Mouse (Mus musculus) kidney, postnatal 0 days (tissue): ENCODE measurements around the gene Ppp1r1a. TPM values are rescaled to one million over a fixed set of nuclear protein-coding genes. Genes with fewer than 3 reads are reported as not detected.
A peak's percentile ranks its signal among the peaks of the same experiment; 100 is the strongest.

Experiments used
- ATAC-seq: fragments of 200-750 bp; cut with Nextera tagmentation; replicated peaks from 2 replicates; pipeline ENCODE4 v1.8.0; 2017; ENCODE audit warnings: low read depth, moderate number of reproducible peaks, moderate TSS enrichment, moderate library complexity; ENCODE audit not compliant: low FRiP score
- DNase-seq: peaks from one replicate; pipeline ENCODE4 v3.0.0-alpha.2; 2016; ENCODE audit warnings: low spot score
- H3K27ac ChIP-seq: fragments of 300-500 bp; sonication (generic); 2 replicates; pipeline ENCODE4 v1.5.1; 2014; ENCODE audit warnings: mild to moderate bottlenecking
- H3K27me3 ChIP-seq: fragments of 300-500 bp; sonication (generic); 2 replicates; pipeline ENCODE4 v1.6.1; 2014; ENCODE audit warnings: low read length, mixed read lengths; ENCODE audit not compliant: insufficient read depth
- H3K36me3 ChIP-seq: fragments of 300-500 bp; sonication (generic); 2 replicates; pipeline ENCODE4 v1.6.1; 2014; ENCODE audit warnings: low read length, mixed read lengths; ENCODE audit not compliant: insufficient read depth
- H3K4me1 ChIP-seq: fragments of 300-500 bp; sonication (generic); replicated peaks from 2 replicates; pipeline ENCODE4 v1.6.1; 2014; ENCODE audit warnings: antibody characterized with exemption, low read length, mixed read lengths; ENCODE audit not compliant: insufficient read depth
- H3K4me2 ChIP-seq: fragments of 300-500 bp; sonication (generic); 2 replicates; pipeline ENCODE4 v1.6.1; 2014; ENCODE audit warnings: mild to moderate bottlenecking, low read length, moderate library complexity, mixed read lengths
- H3K4me3 ChIP-seq: fragments of 300-500 bp; sonication (generic); replicated peaks from 2 replicates; pipeline ENCODE4 v1.5.1; 2014; ENCODE audit warnings: low read depth, low read length
- H3K9ac ChIP-seq: fragments of 300-500 bp; sonication (generic); 2 replicates; pipeline ENCODE4 v1.6.1; 2014; ENCODE audit warnings: low read depth, low read length
- H3K9me3 ChIP-seq: fragments of 300-500 bp; sonication (generic); replicated peaks from 2 replicates; pipeline ENCODE4 v1.6.1; 2016; ENCODE audit warnings: low read length, inconsistent platforms, mixed read lengths
- CTCF ChIP-seq: IDR thresholded peaks from 2 replicates; pipeline ENCODE4 v1.5.1; 2016; ENCODE audit warnings: antibody characterized with exemption, low read depth, mild to moderate bottlenecking, moderate library complexity
- WGBS: fragments of 180-500 bp; shearing (Covaris S2); extraction: QIAGEN DNeasy Blood & Tissue Kit; methylation state at CpG from one replicate; pipeline ENCODE4 v1.1.7; 2014; 5-methylcytosine and 5-hydroxymethylcytosine counted together
- polyA plus RNA-seq: library from polyadenylated mRNA; unstranded; fragments of >200 nt; fragmentation: Nextera tagmentation; extraction: Ambion mirVana; gene quantifications from 2 replicates; pipeline ENCODE4 v1.2.1, GENCODE M21; 2015

The Ppp1r1a gene
- polyA plus RNA-seq, 1 experiment from 2014 or later = 93.2 TPM

DNA sequence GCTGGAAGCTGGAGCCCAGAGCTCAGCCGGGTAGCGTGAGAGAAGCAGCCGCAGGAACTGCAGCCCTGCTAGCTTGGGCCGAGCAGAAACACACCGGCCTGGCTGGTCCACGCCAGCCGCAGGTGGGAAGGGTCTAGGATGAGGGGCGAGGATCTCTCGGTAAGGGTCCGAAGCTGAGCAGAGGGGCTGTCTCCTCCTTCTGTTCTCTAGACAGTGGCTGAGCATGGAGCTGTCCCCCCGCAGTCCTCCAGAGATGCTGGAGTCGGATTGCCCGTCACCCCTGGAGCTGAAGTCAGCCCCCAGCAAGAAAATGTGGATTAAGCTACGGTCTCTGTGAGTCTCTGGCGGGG is 34.6 kb downstream of the Ppp1r1a start:
- Histone ChIP-seq H3K36me3 (no peaks in the 10 kb centered on the region), H3K4me2 (peak overlapping the region; percentile 98), H3K27ac (no peak overlapping the region), H3K9me3 (no peaks in the 10 kb centered on the region), H3K4me3 (peak overlapping the region; percentile 56), H3K4me1 (no peaks in the 10 kb centered on the region), H3K27me3 (peaks cover 13% of the 10 kb centered on the region), H3K9ac (peak overlapping the region; percentile 52; the same call in 1 of the 2 replicates)
- no peak for DNase-seq
- ATAC-seq = no peak
- under 1% methylated on average over 13 of the region's 15 CpGs for WGBS
- TF ChIP-seq CTCF = no peak

DNA sequence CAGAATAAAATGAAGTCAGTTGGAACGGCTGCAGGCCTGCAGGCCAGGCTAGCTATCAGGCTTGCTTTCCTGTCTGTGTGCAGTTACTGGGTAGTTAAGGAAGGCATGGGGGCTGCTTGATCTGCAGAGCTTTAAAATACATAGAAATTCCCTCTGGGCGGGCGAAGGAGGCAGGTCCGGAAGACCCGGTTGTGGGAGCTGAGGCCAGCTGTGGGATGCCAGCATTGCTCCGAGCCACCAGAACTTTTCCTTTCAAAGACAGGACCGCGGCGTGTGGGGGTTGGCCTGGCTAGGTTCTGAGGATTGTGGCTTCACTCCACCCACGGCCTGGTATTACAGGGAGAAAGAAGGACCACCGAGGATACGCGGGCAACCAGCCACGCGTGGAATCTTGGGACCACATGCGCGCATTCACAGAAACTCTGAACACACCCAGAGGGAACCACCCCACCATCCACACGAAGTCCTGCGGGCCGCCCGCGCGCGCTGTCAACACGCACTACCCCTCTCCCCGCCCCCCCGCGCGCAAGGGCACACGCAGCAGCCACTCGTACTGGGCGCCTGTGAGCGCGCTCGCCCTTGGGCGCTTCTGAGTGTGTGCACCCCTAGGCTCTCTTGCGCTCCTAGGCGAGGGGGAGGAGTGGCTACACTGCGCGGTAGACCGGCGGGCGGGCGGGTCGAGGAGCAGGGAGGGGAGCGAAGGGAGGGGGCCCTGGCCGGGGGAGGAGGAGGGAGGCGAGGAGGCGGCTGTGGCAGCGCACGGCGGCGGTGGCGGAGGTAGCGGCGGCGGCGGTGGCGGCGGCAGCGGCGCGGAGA is 35.2 kb downstream of the Ppp1r1a start, which contains the start of gene Pde1b:
Gene Pde1b (plus strand): TSS at position 600 of the 816 bp plus-strand sequence.
- peak; percentile 89 for ATAC-seq
- DNase-seq = peak; percentile 75
- Histone ChIP-seq H3K9me3 (no peaks in the 10 kb centered on the region), H3K36me3 (no peaks in the 10 kb centered on the region), H3K27me3 (peaks cover 13% of the 10 kb centered on the region), H3K27ac (0 out of 2 replicates have a peak within 1 kb of the TSS, but pooled peaks have one; percentile 1), H3K4me3 (peak within 1 kb of the TSS; percentile 56), H3K9ac (peak within 1 kb of the TSS; percentile 52; the same call in 1 of the 2 replicates), H3K4me2 (peak within 1 kb of the TSS; percentile 98), H3K4me1 (no peaks in the 10 kb centered on the region)
- WGBS = under 1% methylated on average over 53 of the region's 63 CpGs
- no peak for TF ChIP-seq CTCF

DNA sequence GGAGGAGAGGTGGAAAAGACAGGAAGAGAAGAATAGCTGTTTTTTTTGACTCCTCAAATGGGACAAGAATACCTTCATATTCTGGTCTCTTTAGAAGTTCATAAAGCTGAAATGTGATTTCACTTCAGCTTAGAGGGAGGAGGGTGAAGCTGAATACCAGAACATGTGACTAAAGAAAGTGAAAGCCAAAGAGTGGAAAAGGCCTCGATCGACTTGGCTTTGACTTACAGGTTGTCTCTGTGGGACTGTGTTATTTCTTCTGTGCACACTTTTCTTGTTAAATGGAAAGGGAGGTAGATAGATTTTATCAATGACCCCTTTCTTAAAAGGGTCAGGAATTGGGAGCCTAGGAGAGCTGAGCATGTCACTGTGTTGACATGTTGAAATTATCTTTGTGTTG is 36.6 kb downstream of the Ppp1r1a start:
- peaks cover 13% of the 10 kb centered on the region for H3K27me3 ChIP-seq
- no peak for ATAC-seq
- DNase-seq = no peak
- no peaks in the 10 kb centered on the region for H3K4me1 ChIP-seq
- H3K9ac ChIP-seq = no peak overlapping the region
- no peak overlapping the region for H3K27ac ChIP-seq
- H3K4me3 ChIP-seq = no peak overlapping the region
- no peaks in the 10 kb centered on the region for H3K36me3 ChIP-seq
- WGBS = 38% methylated on average over 2 of the region's 2 CpGs
- H3K4me2 ChIP-seq = no peak overlapping the region
- TF ChIP-seq CTCF = no peak
- H3K9me3 ChIP-seq = no peaks in the 10 kb centered on the region

DNA sequence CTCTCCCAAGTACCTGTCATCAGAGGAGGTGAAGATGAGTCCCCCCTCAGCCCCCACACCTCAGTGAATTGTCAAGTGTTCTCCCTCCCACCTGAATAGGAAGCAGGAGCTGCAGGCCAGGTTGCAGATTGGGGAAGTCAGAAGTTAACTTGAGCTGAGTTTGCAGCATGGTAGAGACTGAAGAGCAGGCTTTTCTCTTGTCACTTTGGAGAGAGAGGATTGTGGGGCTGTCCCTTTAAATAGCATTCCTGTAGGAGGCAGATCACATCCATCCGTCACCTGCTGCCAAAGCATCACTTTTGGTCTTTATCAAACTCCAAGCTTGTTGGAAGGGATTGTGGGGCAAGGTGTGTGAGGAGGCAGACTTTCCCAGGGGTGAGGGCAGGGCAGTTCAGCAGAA is 37.1 kb downstream of the Ppp1r1a start:
- TF ChIP-seq CTCF = no peak
- Histone ChIP-seq H3K4me2 (no peak overlapping the region), H3K9ac (no peak overlapping the region), H3K4me1 (no peaks in the 10 kb centered on the region), H3K36me3 (no peaks in the 10 kb centered on the region), H3K4me3 (no peak overlapping the region), H3K9me3 (no peaks in the 10 kb centered on the region), H3K27me3 (peaks cover 13% of the 10 kb centered on the region), H3K27ac (no peak overlapping the region)
- ATAC-seq (no peak), DNase-seq (no peak)
- WGBS = 85% methylated on average over 1 of the region's 1 CpGs

DNA sequence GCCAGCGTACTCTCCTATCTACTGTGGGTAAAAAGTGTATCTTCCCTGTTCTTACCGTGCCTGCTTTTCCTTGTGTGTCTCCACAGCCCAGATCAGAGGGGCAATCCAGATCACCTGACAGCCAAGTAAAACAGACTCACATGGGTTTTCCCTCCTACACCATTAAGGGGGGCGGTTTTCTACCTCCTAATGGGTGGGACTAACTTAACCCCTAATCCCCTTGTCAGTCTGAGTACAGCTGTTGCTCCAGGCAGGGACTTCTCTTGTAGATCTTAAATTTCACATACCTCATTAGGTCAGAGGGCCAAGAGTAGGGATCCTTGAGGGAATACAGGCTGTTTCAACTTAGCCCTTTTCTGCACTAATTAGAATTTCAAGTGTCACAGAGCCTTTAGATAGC is 39.6 kb downstream of the Ppp1r1a start:
- H3K4me3 ChIP-seq = no peak overlapping the region
- H3K9ac ChIP-seq = no peak overlapping the region
- ATAC-seq = no peak
- H3K4me2 ChIP-seq = no peak overlapping the region
- H3K27me3 ChIP-seq = 0 out of 2 replicates have a peak, but pooled peaks cover 6% of the 10 kb centered on the region
- H3K36me3 ChIP-seq = no peaks in the 10 kb centered on the region
- no peak for DNase-seq
- no peak overlapping the region for H3K27ac ChIP-seq
- no peaks in the 10 kb centered on the region for H3K9me3 ChIP-seq
- 27% methylated on average over 3 of the region's 3 CpGs for WGBS
- no peaks in the 10 kb centered on the region for H3K4me1 ChIP-seq
- no peak for TF ChIP-seq CTCF

DNA sequence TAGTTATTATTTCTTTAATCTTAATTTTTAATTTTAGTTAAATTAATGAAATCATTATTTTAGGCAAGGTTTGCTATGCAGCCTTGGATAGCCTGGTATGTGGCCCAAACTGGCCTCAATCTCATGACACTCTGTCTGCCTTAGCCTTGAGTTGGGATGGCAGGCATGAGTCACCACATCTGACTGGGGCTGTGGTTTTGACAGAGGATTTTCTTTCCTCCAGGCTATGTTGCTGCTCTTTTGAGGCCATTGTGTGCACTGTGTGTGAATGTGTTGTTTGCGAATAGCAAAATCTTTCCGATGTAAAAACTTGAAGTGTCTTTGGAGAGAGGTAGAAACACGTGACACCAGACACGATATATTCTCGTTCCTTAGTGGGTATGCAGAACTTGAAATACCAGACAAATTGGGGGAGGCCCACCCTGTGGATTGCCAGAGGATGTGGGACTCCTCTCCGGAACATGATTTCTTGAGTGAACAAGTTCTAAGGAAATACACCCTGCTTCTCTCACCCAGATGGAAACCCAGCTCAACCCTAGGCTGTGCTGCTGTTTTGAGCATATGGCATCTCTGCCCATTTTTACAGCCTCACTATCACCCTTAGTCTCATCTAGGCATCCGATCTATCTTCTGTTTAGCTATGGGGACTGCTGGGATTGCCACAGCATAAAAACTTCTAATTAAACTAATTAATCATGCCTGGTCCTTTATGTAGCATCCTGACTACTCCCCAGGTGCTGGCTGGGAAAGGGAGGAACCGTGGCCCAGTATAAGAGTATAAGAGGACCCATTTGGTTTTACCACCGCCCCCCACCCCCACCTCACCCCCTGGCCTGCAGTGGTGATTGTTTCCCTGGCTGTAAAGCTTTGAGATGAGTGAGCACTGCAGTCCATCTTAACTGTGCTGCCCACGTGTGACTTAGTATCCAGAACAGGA is 41.3 kb downstream of the Ppp1r1a start:
- H3K36me3 ChIP-seq = no peaks in the 10 kb centered on the region
- H3K4me3 ChIP-seq = no peak overlapping the region
- H3K4me2 ChIP-seq = no peak overlapping the region
- H3K9me3 ChIP-seq = no peaks in the 10 kb centered on the region
- H3K27ac ChIP-seq = no peak overlapping the region
- ATAC-seq = no peak
- no peak for DNase-seq
- 64% methylated on average over 10 of the region's 10 CpGs for WGBS
- H3K27me3 ChIP-seq = 0 out of 2 replicates have a peak, but pooled peaks cover 6% of the 10 kb centered on the region
- no peaks in the 10 kb centered on the region for H3K4me1 ChIP-seq
- no peak for TF ChIP-seq CTCF
- H3K9ac ChIP-seq = no peak overlapping the region
